Mouse (Mus musculus): Measurements from ENCODE around the gene Trhr2. TPM values are rescaled to one million over a fixed set of nuclear protein-coding genes. Genes with fewer than 3 reads are reported as not detected.

The Trhr2 gene
- total and polyA plus RNA-seq, 2 experiments from 2014 or later: not detected

DNA sequence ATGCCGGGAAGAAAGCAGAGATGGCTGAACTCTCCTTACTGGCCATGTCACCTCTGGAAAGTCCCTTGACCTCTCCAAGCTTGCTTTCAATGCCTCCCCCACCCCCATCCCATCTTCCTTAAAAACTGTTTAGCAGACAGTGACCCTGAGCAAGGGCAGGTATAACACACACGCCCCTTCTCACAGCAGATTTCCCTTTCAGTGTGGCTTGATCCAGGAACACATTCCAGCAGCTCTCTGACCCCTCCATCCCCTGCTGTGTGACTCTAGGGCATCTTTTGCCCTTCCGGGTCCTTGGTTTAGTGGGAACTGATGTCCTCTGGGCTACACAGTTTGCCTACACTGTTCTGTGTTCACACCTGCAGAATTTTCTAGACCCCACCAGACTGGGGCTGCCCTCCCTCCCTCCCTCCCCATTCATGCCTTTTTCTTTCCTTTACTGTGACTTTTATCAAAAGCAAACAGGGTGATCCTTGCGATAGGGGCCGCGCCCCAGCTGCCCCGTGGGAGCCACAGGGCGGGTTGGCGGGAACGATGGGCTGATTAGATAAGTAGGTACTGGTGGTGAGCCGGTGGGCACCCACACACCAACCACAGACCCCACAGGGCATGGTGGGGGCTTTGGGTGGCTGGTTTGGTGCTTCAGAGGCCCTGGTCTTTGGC lies 41.4 kb downstream of the Trhr2 start:
- no peak for TF ChIP-seq CTCF (IDR thresholded peaks at IDR 0.05; ENCODE audit: low read depth)
- TF ChIP-seq EP300 (IDR thresholded peaks at IDR 0.05; ENCODE audit: low read depth): no peak
- peaks cover 15% of the 10 kb centered on the region for H3K36me3 ChIP-seq (replicated peaks; ENCODE audit: control insufficient read depth, insufficient read depth, low read length)
- H3K4me2 ChIP-seq (ENCODE audit: low read depth, low read length): no peak overlapping the region
- H3K4me1 ChIP-seq (ENCODE audit: control insufficient read depth, insufficient read depth): peaks cover 47% of the 10 kb centered on the region
- no peaks in the 10 kb centered on the region for H3K27me3 ChIP-seq (ENCODE audit: control insufficient read depth, insufficient read depth, low read length)
- no peak overlapping the region for H3K4me3 ChIP-seq (ENCODE audit: low read depth, low read length)
- H3K9me3 ChIP-seq (replicated peaks; ENCODE audit: control insufficient read depth, low read length): no peaks in the 10 kb centered on the region
- 67% methylated on average over 11 of the region's 11 CpGs for WGBS
- ATAC-seq (ENCODE audit: insufficient read depth, low read depth) (no peak), DNase-seq (ENCODE audit: low spot score) (no peak)
- H3K27ac ChIP-seq (ENCODE audit: low read depth): no peak overlapping the region
- no peak overlapping the region for H3K9ac ChIP-seq (replicated peaks; ENCODE audit: low read depth, low read length)

GRCm38 (mm10) chr8:122317918-122318475 lies 42.5 kb downstream of the Trhr2 start:
- TF ChIP-seq EP300 (IDR thresholded peaks at IDR 0.05; ENCODE audit: low read depth) (no peak), CTCF (IDR thresholded peaks at IDR 0.05; ENCODE audit: low read depth) (no peak)
- 57% methylated on average over 8 of the region's 8 CpGs for WGBS
- Histone ChIP-seq H3K9ac (replicated peaks; ENCODE audit: low read depth, low read length) (no peak overlapping the region), H3K9me3 (replicated peaks; ENCODE audit: control insufficient read depth, low read length) (no peaks in the 10 kb centered on the region), H3K4me3 (ENCODE audit: low read depth, low read length) (no peak overlapping the region), H3K4me1 (ENCODE audit: control insufficient read depth, insufficient read depth) (peaks cover 46% of the 10 kb centered on the region), H3K36me3 (replicated peaks; ENCODE audit: control insufficient read depth, insufficient read depth, low read length) (peaks cover 15% of the 10 kb centered on the region), H3K27me3 (ENCODE audit: control insufficient read depth, insufficient read depth, low read length) (no peaks in the 10 kb centered on the region), H3K27ac (ENCODE audit: low read depth) (no peak overlapping the region), H3K4me2 (ENCODE audit: low read depth, low read length) (no peak overlapping the region)
- DNase-seq (ENCODE audit: low spot score) (no peak), ATAC-seq (ENCODE audit: insufficient read depth, low read depth) (no peak)

GRCm38 (mm10) chr8:122316402-122316801 lies 44.1 kb downstream of the Trhr2 start:
- no peak for TF ChIP-seq EP300 (IDR thresholded peaks at IDR 0.05; ENCODE audit: low read depth)
- TF ChIP-seq CTCF (IDR thresholded peaks at IDR 0.05; ENCODE audit: low read depth): no peak
- DNase-seq (ENCODE audit: low spot score) (no peak), ATAC-seq (ENCODE audit: insufficient read depth, low read depth) (no peak)
- no peaks in the 10 kb centered on the region for H3K27me3 ChIP-seq (ENCODE audit: control insufficient read depth, insufficient read depth, low read length)
- no peak overlapping the region for H3K27ac ChIP-seq (ENCODE audit: low read depth)
- H3K9ac ChIP-seq (replicated peaks; ENCODE audit: low read depth, low read length): no peak overlapping the region
- peaks cover 34% of the 10 kb centered on the region for H3K4me1 ChIP-seq (ENCODE audit: control insufficient read depth, insufficient read depth)
- H3K4me2 ChIP-seq (ENCODE audit: low read depth, low read length): no peak overlapping the region
- H3K36me3 ChIP-seq (replicated peaks; ENCODE audit: control insufficient read depth, insufficient read depth, low read length): peaks cover 15% of the 10 kb centered on the region
- no peaks in the 10 kb centered on the region for H3K9me3 ChIP-seq (replicated peaks; ENCODE audit: control insufficient read depth, low read length)
- H3K4me3 ChIP-seq (ENCODE audit: low read depth, low read length): no peak overlapping the region
- WGBS: 40% methylated on average over 2 of the region's 2 CpGs

DNA sequence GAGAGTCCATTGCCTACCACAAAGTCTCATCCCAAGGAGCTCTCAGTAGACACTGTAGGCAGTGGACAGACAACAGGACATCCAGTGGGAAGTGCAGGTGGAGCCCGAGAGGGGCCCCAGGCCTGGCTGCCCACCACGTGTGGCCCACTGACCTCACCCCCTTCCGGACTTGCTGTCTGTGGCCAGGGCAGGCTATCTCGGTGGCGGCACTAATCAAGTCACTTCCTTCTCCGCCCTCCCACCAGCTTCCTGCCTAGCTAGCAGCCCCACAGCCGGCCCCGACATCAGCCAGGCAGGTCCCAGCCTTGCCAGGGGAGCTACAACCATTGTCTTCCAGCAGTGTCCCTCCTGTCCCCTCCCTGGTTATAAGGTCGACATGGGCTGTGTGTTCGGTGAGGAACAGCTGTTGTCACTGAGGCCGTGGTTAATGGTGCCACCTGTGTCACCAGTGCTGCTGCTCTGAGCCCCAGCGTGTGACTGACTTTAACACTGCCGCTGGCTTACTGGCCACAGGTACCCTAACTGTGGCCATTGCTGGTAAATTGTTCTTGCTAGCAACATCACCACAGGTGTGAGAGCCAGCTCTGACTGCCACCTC lies 45.5 kb downstream of the Trhr2 start:
- Histone ChIP-seq H3K4me1 (ENCODE audit: control insufficient read depth, insufficient read depth) (peaks cover 42% of the 10 kb centered on the region), H3K36me3 (replicated peaks; ENCODE audit: control insufficient read depth, insufficient read depth, low read length) (peaks cover 22% of the 10 kb centered on the region), H3K27me3 (ENCODE audit: control insufficient read depth, insufficient read depth, low read length) (no peaks in the 10 kb centered on the region), H3K9ac (replicated peaks; ENCODE audit: low read depth, low read length) (no peak overlapping the region), H3K4me3 (ENCODE audit: low read depth, low read length) (no peak overlapping the region), H3K4me2 (ENCODE audit: low read depth, low read length) (no peak overlapping the region), H3K9me3 (replicated peaks; ENCODE audit: control insufficient read depth, low read length) (no peaks in the 10 kb centered on the region), H3K27ac (ENCODE audit: low read depth) (peak overlapping the region; percentile 18; the same call in 1 of the 2 replicates)
- no peak for DNase-seq (ENCODE audit: low spot score)
- ATAC-seq (ENCODE audit: insufficient read depth, low read depth): peak; percentile 47
- 50% methylated on average over 13 of the region's 13 CpGs for WGBS
- TF ChIP-seq CTCF (IDR thresholded peaks at IDR 0.05; ENCODE audit: low read depth): no peak
- TF ChIP-seq EP300 (IDR thresholded peaks at IDR 0.05; ENCODE audit: low read depth): peak; percentile 45; the same call in 1 of the 2 replicates

GRCm38 (mm10) chr8:122313310-122313709 lies 47.2 kb downstream of the Trhr2 start:
- no peak overlapping the region for H3K4me3 ChIP-seq (ENCODE audit: low read depth, low read length)
- TF ChIP-seq CTCF (IDR thresholded peaks at IDR 0.05; ENCODE audit: low read depth): no peak
- TF ChIP-seq EP300 (IDR thresholded peaks at IDR 0.05; ENCODE audit: low read depth): no peak
- H3K9me3 ChIP-seq (replicated peaks; ENCODE audit: control insufficient read depth, low read length): no peaks in the 10 kb centered on the region
- 26% methylated on average over 12 of the region's 12 CpGs for WGBS
- H3K27me3 ChIP-seq (ENCODE audit: control insufficient read depth, insufficient read depth, low read length): no peaks in the 10 kb centered on the region
- no peak overlapping the region for H3K4me2 ChIP-seq (ENCODE audit: low read depth, low read length)
- no peak for ATAC-seq (ENCODE audit: insufficient read depth, low read depth)
- H3K4me1 ChIP-seq (ENCODE audit: control insufficient read depth, insufficient read depth): peaks cover 51% of the 10 kb centered on the region
- no peak for DNase-seq (ENCODE audit: low spot score)
- no peak overlapping the region for H3K9ac ChIP-seq (replicated peaks; ENCODE audit: low read depth, low read length)
- no peak overlapping the region for H3K27ac ChIP-seq (ENCODE audit: low read depth)
- H3K36me3 ChIP-seq (replicated peaks; ENCODE audit: control insufficient read depth, insufficient read depth, low read length): peaks cover 27% of the 10 kb centered on the region
